ENCODE assay signal across 27 mouse cellular contexts in genomic region chr13:51087253-51087652, GRCm38 (mm10).
"Had no signal": no experiment of that assay in that cellular context is flagged by ENCODE, and none has a peak within 500 bp of the region (broad histone marks: within the 10 kb centered on the region; RNA-seq: fewer than 3 reads in every experiment).

No protein-coding gene starts in this region.

- H3K36me3 ChIP-seq: embryonic facial prominence, embryonic 10.5 days; embryonic facial prominence, embryonic 12.5 days; embryonic facial prominence, embryonic 13.5 days; embryonic facial prominence, embryonic 15.5 days; forebrain, embryonic 10.5 days; forebrain, embryonic 12.5 days; forebrain, embryonic 15.5 days had no signal

- H3K4me2 ChIP-seq: embryonic facial prominence, embryonic 12.5 days; embryonic facial prominence, embryonic 13.5 days; embryonic facial prominence, embryonic 15.5 days; forebrain, embryonic 12.5 days; forebrain, embryonic 13.5 days; forebrain, embryonic 15.5 days had no signal

- H3K27ac ChIP-seq: embryonic facial prominence, embryonic 10.5 days; embryonic facial prominence, embryonic 12.5 days; embryonic facial prominence, embryonic 13.5 days; embryonic facial prominence, embryonic 15.5 days; forebrain, embryonic 10.5 days; forebrain, embryonic 12.5 days; forebrain, embryonic 13.5 days; forebrain, embryonic 15.5 days; gastrocnemius, adult 2 months; heart, adult 2 months had no signal

- H3K9ac ChIP-seq: embryonic facial prominence, embryonic 12.5 days; embryonic facial prominence, embryonic 13.5 days; embryonic facial prominence, embryonic 15.5 days; forebrain, embryonic 12.5 days; forebrain, embryonic 13.5 days; forebrain, embryonic 15.5 days; forebrain, postnatal 0 days had no signal

- ATAC-seq: forebrain, embryonic 13.5 days; forebrain, embryonic 14.5 days; forebrain, embryonic 15.5 days; forebrain, embryonic 16.5 days; forebrain, postnatal 0 days had no signal

- H3K9me3 ChIP-seq: embryonic facial prominence, embryonic 10.5 days; embryonic facial prominence, embryonic 12.5 days; embryonic facial prominence, embryonic 15.5 days; forebrain, embryonic 10.5 days; forebrain, embryonic 12.5 days; forebrain, embryonic 13.5 days; forebrain, embryonic 15.5 days had no signal

- H3K4me1 ChIP-seq: embryonic facial prominence, embryonic 12.5 days; embryonic facial prominence, embryonic 13.5 days; forebrain, embryonic 10.5 days; forebrain, embryonic 12.5 days; forebrain, embryonic 13.5 days; forebrain, embryonic 15.5 days had no signal

- DNase-seq: cerebellum, adult 9-10 months; cerebellum, adult 9-11 months; cerebellum, postnatal 10 days; cerebellum, postnatal 14 days; cerebellum, postnatal 25 days; cerebellum, postnatal 36 days; embryo, embryonic 11 days; forebrain, postnatal 0 days; gastrocnemius, adult 2 months; gastrocnemius, postnatal 10 days; gastrocnemius, postnatal 14 days; gastrocnemius, postnatal 25 days; gastrocnemius, postnatal 36 days; heart, adult 11 months; heart, adult 18-20 months; heart, adult 2 months had no signal

- H3K27me3 ChIP-seq: embryonic facial prominence, embryonic 12.5 days; embryonic facial prominence, embryonic 13.5 days; embryonic facial prominence, embryonic 15.5 days; forebrain, embryonic 12.5 days; forebrain, embryonic 13.5 days; forebrain, embryonic 15.5 days had no signal

- H3K4me3 ChIP-seq: embryonic facial prominence, embryonic 10.5 days; embryonic facial prominence, embryonic 12.5 days; embryonic facial prominence, embryonic 13.5 days; embryonic facial prominence, embryonic 15.5 days; erythroblast, embryonic 14.5 days; forebrain, embryonic 10.5 days; forebrain, embryonic 12.5 days; forebrain, embryonic 13.5 days; forebrain, embryonic 15.5 days; gastrocnemius, adult 2 months; heart, adult 2 months had no signal
